Mouse (Mus musculus): ENCODE measurements at regions not wholly inside any gene's neighbourhood (a gene's known extent, or its start where the extent isn't known, plus 50 kb on each side); places are given as distances from the start of the nearest gene placed in this dataset.

DNA sequence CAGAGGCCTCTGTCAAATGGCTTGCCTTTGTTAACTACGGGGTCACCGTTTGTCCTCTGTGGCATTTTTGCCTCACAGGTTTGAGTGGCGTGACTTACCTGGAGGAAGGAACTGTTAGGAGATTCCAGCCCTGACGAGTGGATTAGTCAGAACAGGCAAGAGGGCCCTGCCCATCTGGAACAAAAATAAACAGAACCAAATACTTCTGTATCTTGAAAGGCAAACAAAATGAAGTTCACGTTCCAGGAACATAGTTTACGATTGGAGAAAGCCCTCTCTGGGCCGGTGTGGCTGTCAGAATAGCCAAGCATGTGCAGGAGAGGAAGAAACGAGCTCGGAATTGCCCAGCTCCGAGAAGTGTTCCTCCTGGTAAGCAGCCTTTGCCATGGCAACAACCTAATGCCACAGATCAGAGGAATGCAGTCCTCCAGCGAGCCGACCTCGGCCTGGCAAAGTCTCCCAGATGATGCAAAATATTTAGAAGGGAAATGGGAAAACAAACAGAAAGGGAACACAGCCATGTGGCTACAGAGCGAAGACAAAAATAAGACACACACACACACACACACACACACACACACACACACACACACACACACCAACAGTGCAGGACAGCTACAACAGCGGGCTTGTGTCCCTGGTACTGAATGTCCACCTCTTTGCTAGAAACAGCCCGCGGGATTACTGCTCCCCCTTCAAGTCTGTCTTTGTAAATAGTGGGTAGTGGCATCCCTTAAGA, 106.5 kb downstream of the Tes start:
- TF ChIP-seq CTCF (IDR thresholded peaks at IDR 0.05; ENCODE audit: control insufficient read depth, insufficient read depth, insufficient replicate concordance, low read depth, low read length) (no peak), POLR2A (IDR thresholded peaks at IDR 0.05; ENCODE audit: control insufficient read depth, low read depth, low read length) (no peak)
